In genomic region chr2:84019519-84020305, GRCm38 (mm10) we compare ENCODE assay signal across 9 mouse cellular contexts. TPM values are rescaled to one million over a fixed set of nuclear protein-coding genes. Genes with fewer than 3 reads are reported as not detected.
DNase-seq lines count a peak whose midpoint lies in the region; ATAC-seq lines count a peak whose summit lies in the region.
"Had no signal": no experiment of that assay in that cellular context is flagged by ENCODE, and none has a peak within 500 bp of the region (broad histone marks: within the 10 kb centered on the region; RNA-seq: fewer than 3 reads in every experiment).

No protein-coding gene starts in this region.

- H3K4me2 ChIP-seq in liver, embryonic 11.5 days, result no peak overlapping the region
- no peak overlapping the region for H3K4me2 ChIP-seq in midbrain, embryonic 13.5 days (replicated peaks)

- H3K4me3 ChIP-seq in liver, embryonic 11.5 days (ENCODE audit: low read depth, low read length), result no peak overlapping the region
- H3K4me3 ChIP-seq in midbrain, embryonic 13.5 days (replicated peaks), result no peak overlapping the region
- H3K4me3 ChIP-seq: layer of hippocampus, adult 2 months had no signal

- DNase-seq in adrenal gland, adult (ENCODE audit: inconsistent age in 2 of 2, low spot score in 1 of 2), result peak; percentile 36 to 56
- no peak for DNase-seq in adrenal gland, postnatal 10 days
- peak; percentile 37 for DNase-seq in embryo, embryonic 11 days
- DNase-seq in liver, embryonic 11.5 days (ENCODE audit: low spot score), result no peak
- peak; percentile 9 to 17 for DNase-seq in natural killer cell, adult 2 months (ENCODE audit: low spot score in 2 of 2)
- no peak for DNase-seq in right cerebral cortex, postnatal 36 days (ENCODE audit: low spot score in 2 of 2)
- DNase-seq in B cell, adult 2 months, result no peak

- 40% methylated on average over 8 of the region's 8 CpGs for WGBS in liver, embryonic 11.5 days
- 82% methylated on average over 8 of the region's 8 CpGs for WGBS in midbrain, embryonic 13.5 days

- H3K36me3 ChIP-seq in liver, embryonic 11.5 days (ENCODE audit: control insufficient read depth, insufficient read depth, low read length), result no peaks in the 10 kb centered on the region
- no peaks in the 10 kb centered on the region for H3K36me3 ChIP-seq in midbrain, embryonic 13.5 days

- ATAC-seq in liver, embryonic 11.5 days (replicated peaks; ENCODE audit: low FRiP score), result peak; percentile 82
- no peak for ATAC-seq in midbrain, embryonic 13.5 days

- H3K9ac ChIP-seq in liver, embryonic 11.5 days (ENCODE audit: low read depth, low read length), result no peak overlapping the region
- no peak overlapping the region for H3K9ac ChIP-seq in midbrain, embryonic 13.5 days (replicated peaks)

- no peaks in the 10 kb centered on the region for H3K27me3 ChIP-seq in liver, embryonic 11.5 days (replicated peaks; ENCODE audit: control insufficient read depth, insufficient read depth, low read length)
- H3K27me3 ChIP-seq in midbrain, embryonic 13.5 days, result no peaks in the 10 kb centered on the region

- H3K27ac ChIP-seq in liver, embryonic 11.5 days (ENCODE audit: low read depth, low read length), result peak overlapping the region; percentile 3; the same call in 1 of the 2 replicates
- no peak overlapping the region for H3K27ac ChIP-seq in midbrain, embryonic 13.5 days
- H3K27ac ChIP-seq: layer of hippocampus, adult 2 months had no signal

- no peaks in the 10 kb centered on the region for H3K9me3 ChIP-seq in liver, embryonic 11.5 days (ENCODE audit: control insufficient read depth, low read length)
- no peaks in the 10 kb centered on the region for H3K9me3 ChIP-seq in midbrain, embryonic 13.5 days

- H3K4me1 ChIP-seq in liver, embryonic 11.5 days (replicated peaks; ENCODE audit: control insufficient read depth, insufficient read depth, low read length), result 0 out of 2 replicates have a peak, but pooled peaks cover 2% of the 10 kb centered on the region
- H3K4me1 ChIP-seq in midbrain, embryonic 13.5 days (replicated peaks), result no peaks in the 10 kb centered on the region

RNA-seq across cellular contexts. Expression of gene Gm13691, which starts 29.4 kb away (rescaled TPM):
- 1 to 10 TPM; 1.4 to 1.7 TPM for total RNA-seq in adrenal gland, postnatal 10 days (2021)
- not detected in 2 replicates for polyA plus RNA-seq in liver, embryonic 11.5 days (2014; fragmentation: Nextera tagmentation; extraction: Ambion mirVana)
- polyA plus RNA-seq in midbrain, embryonic 13.5 days (2015; fragmentation: Nextera tagmentation; extraction: Ambion mirVana), result not detected in 2 replicates

RNA-seq across cellular contexts. Expression of gene Gm13697, which starts 35.2 kb away (rescaled TPM):
- 1 to 10 TPM; 1.4 to 1.7 TPM for total RNA-seq in adrenal gland, postnatal 10 days (2021)
- polyA plus RNA-seq in liver, embryonic 11.5 days (2014; fragmentation: Nextera tagmentation; extraction: Ambion mirVana), result not detected in 2 replicates
- polyA plus RNA-seq in midbrain, embryonic 13.5 days (2015; fragmentation: Nextera tagmentation; extraction: Ambion mirVana), result not detected in 2 replicates

RNA-seq across cellular contexts. Expression of gene Gm13694, which starts 41.0 kb away (rescaled TPM):
- 1 to 10 TPM; 1.4 to 1.7 TPM for total RNA-seq in adrenal gland, postnatal 10 days (2021)
- polyA plus RNA-seq in liver, embryonic 11.5 days (2014; fragmentation: Nextera tagmentation; extraction: Ambion mirVana), result not detected in 2 replicates
- not detected in 2 replicates for polyA plus RNA-seq in midbrain, embryonic 13.5 days (2015; fragmentation: Nextera tagmentation; extraction: Ambion mirVana)

RNA-seq across cellular contexts. Expression of gene Gm13696, which starts 46.8 kb away (rescaled TPM):
- total RNA-seq in adrenal gland, postnatal 10 days (2021), result 1 to 10 TPM; 1.4 to 1.7 TPM
- polyA plus RNA-seq in liver, embryonic 11.5 days (2014; fragmentation: Nextera tagmentation; extraction: Ambion mirVana), result not detected in 2 replicates
- not detected in 2 replicates for polyA plus RNA-seq in midbrain, embryonic 13.5 days (2015; fragmentation: Nextera tagmentation; extraction: Ambion mirVana)

RNA-seq across cellular contexts. Expression of gene Gm13695, which starts 52.6 kb away (rescaled TPM):
- total RNA-seq in adrenal gland, postnatal 10 days (2021), result not detected
- polyA plus RNA-seq in liver, embryonic 11.5 days (2014; fragmentation: Nextera tagmentation; extraction: Ambion mirVana), result not detected in 2 replicates
- not detected in 2 replicates for polyA plus RNA-seq in midbrain, embryonic 13.5 days (2015; fragmentation: Nextera tagmentation; extraction: Ambion mirVana)
- total RNA-seq: layer of hippocampus, adult 2 months had no signal

Comparison
In these comparisons a context has a peak if more than half of its experiments do, and no peak if none do; other contexts are left out.
1. DNase-seq: peak in adrenal gland, adult (2 of 2), embryo, embryonic 11 days (single experiment) and natural killer cell, adult 2 months (2 of 2); none in adrenal gland, postnatal 10 days (single experiment), liver, embryonic 11.5 days (single experiment), right cerebral cortex, postnatal 36 days (0 of 2) and B cell, adult 2 months (0 of 2).